Mouse (Mus musculus) right cerebral cortex, postnatal 4 days (tissue): ENCODE data around the gene Asap3.

Experiments used
- DNase-seq: peaks from one replicate; pipeline ENCODE4 v3.0.0-alpha.2; 2022

Gene Asap3

DNA sequence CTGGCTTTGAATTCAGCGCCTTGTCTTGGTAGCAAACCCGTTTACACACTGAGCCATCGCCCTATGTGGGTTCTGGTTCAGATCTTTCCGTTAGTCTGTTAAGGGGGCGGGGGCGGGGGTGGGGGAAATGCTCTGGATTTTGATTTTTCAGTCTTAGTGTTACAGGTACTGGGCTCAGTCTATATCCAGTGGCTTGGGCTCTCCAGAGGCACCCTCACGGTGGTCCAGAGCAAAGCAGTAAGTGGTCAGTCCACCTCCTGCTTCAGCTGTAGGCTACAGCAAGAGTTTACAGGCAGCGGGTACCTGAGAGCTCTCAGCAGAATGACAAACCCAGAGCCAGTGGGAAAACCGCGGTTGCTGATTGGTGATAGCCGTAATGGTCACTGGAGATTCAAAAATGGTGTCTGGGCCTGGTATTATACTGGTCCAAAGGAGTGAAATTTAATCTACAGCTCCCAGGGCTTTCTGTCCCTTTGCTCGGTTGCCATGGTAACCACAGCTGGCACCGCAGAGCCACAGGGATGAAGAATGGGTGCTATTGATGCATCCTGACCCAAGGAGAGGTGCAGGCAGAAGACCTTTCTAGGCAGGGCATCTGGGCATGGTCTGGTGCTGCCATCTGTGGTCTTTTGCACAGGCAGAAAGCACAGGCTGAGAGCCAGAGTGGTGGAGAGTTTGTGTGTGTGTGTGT is 17.5 kb downstream of the Asap3 start:
- DNase-seq = peak; percentile 49

DNA sequence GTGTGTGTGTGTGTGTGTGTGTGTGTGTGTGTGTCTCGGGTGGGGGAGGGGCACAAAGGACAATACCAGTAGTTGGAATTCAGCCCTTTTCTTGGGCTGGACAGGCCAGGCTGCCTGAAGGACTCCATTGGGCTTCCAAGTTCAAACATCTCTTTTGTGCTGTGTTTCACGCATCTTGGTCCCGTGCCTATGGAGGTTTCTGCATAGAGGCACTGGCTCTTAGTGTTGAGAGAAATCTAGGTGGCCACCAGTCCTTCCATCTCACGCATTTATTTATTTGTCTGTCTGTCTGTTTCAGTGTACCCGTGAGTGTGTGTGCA is 18.0 kb downstream of the Asap3 start:
- no peak for DNase-seq

DNA sequence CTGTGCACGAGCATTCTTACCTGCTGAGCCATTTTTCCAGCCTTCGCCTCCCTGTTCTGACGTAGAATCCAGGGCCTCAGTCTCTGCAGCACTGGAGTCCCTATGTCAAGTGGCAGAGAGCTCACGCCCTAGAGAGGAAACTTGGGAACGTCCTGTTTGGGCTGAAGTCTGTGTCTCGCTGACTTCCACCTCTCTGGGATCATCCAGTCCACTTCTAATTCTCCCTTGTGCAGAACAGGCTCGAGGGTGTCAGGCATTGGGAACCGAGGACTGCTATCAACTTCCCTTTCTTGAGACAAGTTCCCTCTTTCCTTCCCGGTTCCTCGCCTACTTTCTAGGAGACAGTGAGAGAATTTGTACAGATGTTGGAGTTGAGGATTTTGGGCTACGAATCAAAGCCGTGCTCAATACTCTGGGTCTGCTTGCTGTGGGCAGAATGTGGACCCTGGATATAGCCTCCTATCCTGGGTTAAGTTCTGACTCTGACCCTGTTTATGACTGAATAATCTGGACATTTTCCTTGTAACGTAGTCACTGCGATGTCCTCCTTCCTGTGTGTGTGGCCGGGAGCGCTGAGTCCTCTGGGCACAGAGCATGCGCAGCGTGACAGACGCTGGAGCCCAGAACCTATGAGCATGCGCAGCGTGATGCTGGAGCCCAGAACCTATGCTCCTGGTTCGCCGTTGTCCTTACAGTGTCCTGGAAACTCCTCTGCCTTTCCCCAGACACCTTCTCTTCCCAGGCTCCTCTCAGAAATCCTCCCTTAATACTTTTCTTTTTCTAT is 18.7 kb downstream of the Asap3 start:
- DNase-seq = no peak

DNA sequence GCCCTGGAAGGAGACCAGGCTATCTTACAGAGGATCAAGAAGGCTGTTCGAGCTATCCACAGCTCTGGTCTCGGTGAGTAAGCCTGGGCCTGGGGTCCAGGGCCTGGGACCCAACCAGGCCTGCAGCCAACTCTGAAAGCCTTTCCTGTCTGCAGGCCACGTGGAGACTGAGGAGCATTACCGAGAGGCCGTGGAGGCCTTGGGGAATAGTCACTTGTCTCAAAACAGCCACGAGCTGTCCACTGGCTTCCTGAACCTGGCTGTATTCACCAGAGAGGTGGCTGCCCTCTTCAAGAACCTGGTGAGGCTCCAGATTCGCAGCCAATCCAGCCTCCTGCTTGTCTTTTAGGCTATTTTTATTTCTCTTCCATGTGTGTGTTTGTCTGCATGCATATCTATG is 21.2 kb downstream of the Asap3 start:
- no peak for DNase-seq

DNA sequence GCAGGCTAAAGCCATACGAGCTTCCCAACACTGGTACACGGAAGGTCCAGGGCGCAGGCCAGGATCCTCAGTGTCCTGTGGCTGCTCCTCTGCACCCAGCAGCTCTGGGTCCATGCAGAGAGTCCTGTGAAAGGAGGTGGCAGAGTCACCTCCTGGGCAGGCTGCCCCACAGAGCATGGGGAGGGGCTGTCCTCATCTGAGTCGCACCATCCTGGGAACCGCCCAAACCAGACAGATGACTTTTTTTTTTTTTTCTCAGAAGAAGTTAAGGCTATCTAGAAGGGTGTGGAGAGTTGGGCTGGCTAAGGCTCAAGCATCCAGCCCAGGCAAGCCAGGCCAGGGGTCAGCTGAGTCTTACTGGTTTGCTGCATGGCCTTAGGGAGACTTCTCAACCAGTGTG is 22.5 kb downstream of the Asap3 start:
- DNase-seq = no peak

DNA sequence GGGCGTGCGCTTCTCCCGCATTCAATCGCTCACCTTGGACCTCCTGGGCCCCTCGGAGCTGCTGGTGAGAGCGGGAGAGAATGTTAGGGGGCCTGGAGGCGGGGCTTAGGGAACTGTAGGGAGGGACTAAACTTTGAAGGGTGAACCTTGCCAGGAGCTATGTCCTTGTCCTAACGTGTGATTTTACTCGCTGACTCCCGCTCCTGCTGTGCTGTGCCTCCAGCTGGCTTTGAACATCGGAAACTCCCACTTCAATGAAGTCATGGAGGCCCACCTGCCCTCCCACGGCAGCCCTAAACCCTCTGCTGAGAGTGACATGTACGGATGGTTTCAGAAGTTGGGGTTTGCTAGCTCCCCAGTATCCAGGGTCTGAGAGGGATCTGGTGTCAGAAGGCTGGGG is 32.5 kb downstream of the Asap3 start:
- DNase-seq = no peak

DNA sequence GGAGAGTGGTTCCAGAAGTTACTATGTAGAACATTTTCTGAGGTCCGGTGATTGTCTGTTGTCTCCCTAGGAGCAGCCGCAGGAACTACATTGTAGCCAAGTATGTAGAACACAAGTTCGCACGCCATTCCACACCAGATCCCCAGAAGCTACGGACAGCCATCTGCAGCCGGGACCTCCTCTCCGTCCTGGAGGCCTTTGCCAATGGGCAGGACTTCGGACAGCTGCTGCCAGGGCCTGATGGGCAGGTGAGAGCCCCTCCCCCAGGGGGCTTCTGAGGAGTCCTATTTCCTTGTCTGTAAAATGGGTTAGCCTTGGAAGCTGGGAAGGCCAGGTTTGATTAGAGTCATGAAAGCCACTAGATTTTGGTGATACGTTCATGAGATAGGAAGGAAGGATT is 32.9 kb downstream of the Asap3 start:
- DNase-seq = no peak

DNA sequence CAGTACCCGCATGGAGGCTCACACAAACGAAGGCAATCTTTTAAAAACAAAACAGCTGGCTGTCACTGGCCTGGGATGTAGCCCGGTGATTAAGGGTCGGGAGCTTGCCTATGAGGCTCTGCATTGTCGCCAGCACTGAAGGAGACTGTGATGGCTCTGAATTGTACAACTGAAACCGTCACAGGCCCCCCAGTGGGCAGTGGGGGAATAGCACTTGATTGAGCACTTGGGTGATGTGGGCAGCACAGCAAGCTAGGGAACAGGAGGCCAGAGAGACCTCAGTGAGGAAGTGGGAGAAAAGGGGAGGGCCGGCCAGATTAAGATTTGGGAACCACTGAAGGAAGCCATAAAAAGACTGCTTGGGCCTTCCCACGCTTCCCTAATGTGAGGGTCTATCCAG is 33.5 kb downstream of the Asap3 start:
- peak; percentile 79 for DNase-seq

DNA sequence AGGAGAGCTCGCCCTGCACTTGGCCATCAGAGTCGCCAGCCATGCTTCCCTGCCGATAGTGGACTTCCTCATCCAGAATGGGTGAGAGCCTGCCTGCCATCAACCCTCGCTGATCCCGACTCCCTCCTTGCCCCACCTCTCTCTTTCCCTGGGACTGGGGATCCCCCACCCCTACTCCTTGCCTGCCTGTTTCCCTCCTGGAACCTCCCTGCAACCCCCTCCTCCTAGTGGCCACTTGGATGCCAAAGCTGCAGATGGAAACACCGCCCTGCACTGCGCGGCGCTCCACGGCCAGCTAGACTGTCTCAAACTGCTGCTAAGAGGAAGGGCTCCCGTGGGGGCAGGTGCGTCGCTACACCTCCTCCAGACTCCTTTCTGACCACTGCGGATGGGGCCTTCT is 34.0 kb downstream of the Asap3 start:
- DNase-seq = no peak

DNA sequence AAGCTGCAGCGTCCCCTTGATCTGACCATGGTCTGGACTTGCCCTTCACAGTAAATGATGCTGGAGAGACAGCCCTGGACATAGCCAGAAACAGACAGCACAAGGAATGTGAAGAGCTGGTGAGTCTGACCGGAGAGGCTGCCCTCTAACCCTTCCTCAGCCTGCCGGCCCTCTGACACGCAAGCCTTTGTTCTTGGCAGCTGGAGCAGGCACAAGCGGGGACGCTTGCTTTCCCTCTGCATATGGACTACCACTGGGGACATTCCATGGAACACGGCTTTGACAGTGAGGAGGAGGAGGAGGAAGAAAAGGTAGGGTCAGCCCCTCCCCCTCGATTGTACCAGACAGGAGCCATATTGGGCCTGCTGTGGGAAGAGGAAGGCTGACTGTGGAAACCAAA is 34.8 kb downstream of the Asap3 start:
- DNase-seq = no peak

DNA sequence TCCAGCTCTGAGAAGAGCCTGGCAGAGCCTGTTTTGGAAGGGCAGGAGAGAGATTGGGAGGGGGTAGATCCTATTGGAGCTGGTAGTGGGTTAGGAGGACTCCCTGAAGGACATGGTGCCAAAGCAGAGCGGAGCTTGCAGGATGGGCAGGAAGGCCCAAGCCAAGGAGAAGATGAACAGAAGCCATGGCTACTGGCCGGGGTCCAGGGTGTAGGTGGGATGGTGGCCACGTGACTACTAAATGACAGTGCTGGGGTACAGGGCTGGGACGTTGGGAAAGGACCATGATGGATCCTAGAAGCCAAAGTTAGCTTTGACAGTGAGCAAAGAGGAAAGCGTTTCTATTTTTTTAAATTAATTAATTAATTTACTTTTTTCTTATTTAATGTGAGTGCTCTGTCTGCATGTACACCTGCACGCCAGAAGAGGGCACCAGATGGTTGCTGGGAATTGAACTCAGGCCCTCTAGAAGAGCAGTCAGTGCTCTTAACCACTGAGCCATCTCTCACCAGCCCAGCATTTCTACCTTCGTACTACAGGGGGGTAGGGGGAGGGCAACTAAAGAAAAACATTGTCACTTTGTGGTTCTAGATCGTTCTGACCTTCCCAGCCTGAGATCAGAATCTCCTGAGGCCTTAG is 36.0 kb downstream of the Asap3 start:
- DNase-seq = no peak

DNA sequence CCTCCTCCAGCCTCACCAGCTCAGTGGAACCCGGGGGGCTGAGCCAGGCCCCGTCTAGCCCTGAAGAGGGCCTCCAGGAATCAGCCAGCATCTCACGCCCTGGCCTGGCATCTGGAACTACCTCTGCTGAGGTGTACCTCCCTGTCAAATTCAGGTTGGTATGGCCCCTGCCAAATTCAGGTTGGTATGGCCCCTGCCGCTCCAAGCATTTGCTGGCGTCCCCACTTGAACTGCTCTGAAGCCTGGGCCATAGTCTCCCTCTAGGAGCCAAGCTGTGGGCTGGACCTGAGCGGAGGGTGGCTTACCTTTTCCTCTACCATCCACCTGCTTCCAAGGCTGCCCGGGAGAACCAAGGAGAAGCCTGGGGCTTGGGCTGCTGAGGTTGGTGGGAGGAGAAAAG is 36.6 kb downstream of the Asap3 start:
- DNase-seq = no peak

DNA sequence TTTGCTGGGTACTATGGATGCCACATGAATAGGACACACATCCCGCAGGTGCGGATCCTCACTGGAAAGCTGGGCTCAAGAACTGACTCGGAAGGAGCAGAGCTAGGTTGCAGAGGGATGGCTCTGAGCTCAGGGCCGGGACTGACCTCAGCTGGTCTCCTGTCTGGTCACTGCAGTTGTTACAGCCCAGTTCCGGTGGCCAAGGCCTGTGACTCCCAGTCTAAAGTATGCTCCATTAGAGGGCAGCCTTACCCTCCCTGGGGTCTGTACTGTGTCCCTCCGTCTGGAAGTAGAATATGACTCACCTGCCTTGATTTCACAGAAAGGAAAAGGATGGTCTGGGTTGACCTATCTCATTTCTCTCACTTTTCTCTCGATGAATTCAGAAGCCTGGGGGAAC is 38.0 kb downstream of the Asap3 start:
- no peak for DNase-seq

DNA sequence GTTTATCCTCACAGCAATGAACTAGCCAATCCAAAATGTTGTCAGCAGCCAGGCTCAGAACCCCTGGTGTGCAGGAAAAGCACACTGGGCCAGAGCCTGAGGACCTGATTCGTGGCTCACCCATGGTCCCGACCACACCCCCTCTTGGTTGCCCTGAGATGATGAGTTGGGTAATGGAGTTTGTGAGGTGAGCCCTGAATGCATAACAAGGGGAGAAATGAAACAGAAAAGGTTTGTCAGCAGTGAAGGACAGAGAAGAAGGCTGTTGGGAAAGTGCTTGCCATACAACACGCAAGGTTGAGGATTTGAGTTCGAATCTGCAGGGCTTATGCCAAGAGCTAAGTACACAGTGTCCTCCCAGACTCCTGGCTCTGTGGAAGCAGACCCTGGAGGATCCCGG is 39.5 kb downstream of the Asap3 start:
- no peak for DNase-seq

DNA sequence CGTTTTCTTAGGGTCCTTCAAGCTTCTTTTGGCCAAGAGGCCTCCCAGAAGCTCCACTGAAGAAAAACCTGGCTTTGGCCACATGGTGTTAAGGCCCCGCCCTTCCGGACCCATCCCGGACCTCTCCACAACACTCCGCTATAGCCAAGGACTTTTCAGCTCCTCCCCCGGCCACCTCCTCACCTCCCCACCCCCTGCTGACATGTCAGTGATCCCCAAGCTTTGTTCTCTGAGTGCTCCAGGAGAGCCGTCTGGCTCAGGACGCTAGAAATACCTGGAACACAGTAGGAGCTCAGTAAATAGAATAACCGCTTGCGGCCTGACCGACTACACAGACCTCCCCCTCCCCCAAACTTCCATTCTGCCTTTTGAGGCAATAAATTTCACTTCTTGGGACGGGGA is 40.4 kb downstream of the Asap3 start:
- no peak for DNase-seq

DNA sequence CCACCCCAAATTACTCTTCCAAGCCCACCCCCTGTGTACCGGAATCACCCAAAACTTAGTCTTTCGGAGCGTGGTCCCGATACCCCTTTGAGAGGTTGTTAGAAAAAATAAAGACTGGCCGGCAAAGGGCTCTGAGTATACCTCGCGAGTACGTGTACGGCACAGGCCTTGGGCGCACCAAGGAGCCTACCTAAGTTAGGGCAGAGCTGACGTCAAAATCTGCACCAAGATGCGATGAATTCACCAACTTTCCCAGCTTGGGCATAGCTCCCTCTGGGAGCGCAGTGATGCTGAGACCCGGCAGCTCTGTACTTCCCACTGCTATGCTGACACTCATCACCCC is 41.2 kb downstream of the Asap3 start:
- DNase-seq = no peak

DNA sequence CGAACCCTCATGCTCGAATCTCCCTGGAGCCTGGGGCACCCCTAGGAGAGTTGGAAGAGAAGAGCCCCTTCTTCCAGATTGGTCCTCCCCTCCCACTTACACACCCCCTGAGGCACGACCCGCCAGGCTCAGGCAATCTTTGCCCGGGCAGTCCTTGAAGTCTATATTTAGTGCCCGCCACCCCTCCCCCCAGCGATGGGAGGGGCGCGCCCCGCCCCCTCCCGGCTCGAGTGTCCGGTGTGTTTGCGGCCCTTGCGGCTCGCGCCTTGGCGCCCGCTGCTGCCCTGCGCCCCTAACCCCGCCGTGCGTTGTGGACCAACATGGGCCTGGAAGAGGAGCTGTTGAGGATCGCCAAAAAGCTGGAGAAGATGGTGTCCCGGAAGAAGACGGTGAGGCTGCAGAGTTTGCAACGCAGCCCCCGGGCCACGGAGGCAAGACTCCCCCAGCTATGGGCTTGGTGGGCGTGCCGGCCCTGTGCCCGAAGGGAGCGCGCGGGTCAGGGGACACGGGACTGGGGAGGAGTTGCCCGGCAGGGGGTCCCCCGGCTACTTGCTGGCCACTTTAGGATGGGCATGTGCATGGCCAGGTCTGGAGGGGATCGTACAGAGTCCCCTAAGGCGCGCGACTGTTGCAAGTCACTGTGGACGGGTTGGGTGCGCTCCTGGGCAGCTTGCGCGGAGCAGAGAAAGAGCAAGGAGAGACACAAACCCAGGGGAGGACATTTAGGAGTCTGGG is 41.7 kb downstream of the Asap3 start, which contains the start of gene Tcea3:
Gene Tcea3, plus strand, starts transcription at position 1 of the 735 bp plus-strand sequence.
- no peak for DNase-seq

DNA sequence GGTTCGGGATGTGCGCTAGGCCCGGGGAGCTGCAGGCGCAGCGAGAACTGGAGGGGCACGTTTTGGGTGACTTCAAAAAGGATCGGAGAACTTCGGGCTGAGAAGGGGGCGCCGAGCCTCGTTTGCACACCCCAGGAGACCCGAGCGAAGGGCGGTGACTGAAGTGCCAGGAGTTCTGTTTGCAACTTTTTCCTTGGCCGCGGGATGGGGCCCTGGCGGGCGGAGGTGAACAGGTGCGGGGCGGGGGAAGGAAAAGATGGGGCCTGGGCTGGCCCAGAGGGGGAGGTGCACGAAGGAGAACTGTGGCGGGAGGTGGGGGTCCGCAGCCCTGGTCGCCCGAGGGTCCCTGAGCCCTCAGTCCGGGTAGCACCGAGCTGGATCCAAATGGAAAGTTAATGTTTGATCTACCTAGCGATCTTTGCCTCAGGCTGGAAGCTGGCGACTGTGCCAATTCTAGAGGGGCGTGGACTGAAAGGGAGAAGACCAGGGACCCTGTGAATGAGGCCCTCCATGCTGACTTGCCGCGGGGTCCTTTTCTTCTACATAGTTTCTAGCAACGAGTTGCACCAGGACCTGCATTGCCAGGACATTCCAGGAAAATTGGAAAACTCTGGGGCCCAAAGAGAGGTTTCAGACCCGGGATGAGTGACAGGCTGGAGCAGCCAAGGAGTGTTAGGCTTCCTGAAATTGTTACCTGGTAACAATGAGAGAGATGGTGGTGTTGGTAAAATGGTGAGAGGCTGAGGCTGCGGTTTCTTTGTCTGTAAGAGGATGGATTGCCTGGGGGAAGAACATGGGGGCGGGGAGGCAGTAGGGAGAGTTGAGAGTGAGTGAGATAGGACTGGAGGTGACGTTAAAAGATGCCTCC is 42.5 kb downstream of the Asap3 start:
- DNase-seq = no peak

DNA sequence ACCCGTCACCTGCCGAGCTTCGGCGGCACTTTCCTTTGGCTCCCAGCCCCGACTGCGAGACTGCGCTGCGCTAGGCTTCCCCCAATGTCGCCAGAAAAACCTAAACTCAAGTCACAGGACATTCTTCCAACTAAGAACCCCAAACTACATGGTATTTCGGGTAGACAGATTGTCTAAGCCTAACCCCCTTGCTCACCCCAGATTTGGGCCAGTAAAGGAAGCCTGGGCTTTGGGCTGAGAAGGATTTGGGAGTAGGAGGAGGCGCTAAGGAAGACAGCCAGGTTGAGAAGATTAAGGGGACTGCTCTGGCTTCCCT is 43.1 kb downstream of the Asap3 start:
- DNase-seq = no peak

DNA sequence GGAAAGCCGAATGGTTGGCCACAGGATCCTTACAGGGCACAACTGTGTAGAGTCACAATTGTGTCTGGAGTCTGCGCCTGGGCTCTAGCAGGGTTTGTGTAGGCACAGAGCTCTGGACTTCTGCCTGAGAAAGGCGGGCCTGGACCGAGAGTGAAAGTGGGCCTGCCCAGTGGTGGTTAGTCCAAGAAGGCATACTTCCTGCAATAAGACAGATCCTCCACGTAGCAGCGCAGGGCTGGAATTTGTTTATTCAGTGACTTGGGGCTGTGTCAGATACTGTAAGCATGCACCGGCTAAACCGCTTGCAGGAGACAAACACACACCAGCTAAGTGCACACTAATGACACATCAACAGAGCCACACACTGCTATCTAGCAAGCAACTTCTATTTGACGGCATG is 43.6 kb downstream of the Asap3 start:
- DNase-seq = no peak

DNA sequence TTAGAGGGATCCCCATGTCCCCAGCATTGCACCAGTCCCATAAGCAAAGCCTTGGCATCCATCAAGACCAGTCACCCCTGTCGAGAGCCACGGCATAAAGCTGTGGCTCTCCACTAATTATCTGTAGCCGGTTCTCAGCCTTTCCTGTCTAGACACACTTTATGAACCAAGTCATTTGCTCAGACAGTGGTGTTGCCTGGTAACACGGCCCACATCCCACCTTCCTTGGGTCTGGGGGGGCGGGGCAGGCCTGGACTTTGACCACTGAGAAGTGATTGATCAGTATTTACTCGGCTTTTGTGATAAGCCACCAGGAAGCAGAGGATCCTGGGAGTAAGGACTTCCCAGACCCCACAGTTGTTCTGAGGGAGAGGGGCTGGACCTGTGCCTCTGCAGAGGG is 49.8 kb downstream of the Asap3 start:
- no peak for DNase-seq

DNA sequence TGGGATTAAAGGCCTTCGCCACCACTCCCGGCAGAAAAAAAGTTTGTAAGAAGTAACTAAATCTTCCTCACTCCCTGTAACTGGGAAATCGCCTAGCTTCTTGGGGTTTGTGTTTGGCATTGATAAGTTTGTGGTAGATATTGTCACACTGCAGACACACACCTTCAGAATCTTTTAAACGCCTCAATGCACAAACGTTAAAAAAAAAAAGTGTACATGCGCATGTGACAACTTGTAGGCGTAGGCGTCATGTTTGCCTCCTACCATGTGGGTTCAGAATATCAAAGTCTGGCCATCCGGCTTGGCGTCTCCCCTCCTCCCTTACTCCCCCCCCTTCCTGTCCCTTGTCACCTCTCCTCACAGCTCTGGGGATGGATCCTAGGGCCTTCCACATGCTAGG is 50.5 kb downstream of the Asap3 start:
- no peak for DNase-seq

DNA sequence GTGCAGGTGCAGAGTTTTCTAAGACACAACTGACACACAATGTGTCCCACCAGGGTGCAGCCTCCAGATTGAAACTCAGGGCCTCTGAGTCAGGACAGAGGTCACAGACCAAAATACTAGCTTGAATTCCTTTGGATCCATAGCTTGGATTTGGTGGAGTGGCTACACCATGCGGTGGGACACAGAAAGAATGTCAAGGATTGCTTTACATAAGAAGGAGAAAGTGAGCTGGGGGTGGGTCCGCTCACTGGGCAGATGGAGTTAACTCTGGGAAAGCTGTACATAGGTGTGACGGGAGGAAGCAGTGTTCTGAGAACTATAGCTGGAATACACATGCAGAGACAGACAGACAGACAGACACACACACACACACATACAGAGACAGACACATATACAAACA is 53.8 kb downstream of the Asap3 start:
- DNase-seq = no peak
